Mouse (Mus musculus) MEL (cell line): ENCODE results near the gene Large2. TPM values are rescaled to one million over a fixed set of nuclear protein-coding genes. Genes with fewer than 3 reads are reported as not detected.

ENCODE experiments used
- DNase-seq: peaks from one replicate; pipeline ENCODE4 v3.0.0; 2011; ENCODE audit warnings: low read depth, low spot score
- H3K27ac ChIP-seq: 2 replicates; pipeline ENCODE4 v1.5.1; 2012; ENCODE audit warnings: low read depth, mild to moderate bottlenecking, control low read depth, low read length, moderate library complexity; ENCODE audit not compliant: control insufficient read depth
- H3K27me3 ChIP-seq, 2 experiments: fragments of 150-350 bp in 1 of 2; sonication (generic) in 1 of 2; 2 replicates each; pipeline ENCODE4 v1.6.1; 2012; ENCODE audit warnings: low read length in 2 of 2, mild to moderate bottlenecking in 2 of 2, improper control_type of control experiment in 1 of 2, moderate library complexity in 1 of 2; ENCODE audit not compliant: insufficient read depth in 2 of 2, control insufficient read depth in 1 of 2
- H3K36me3 ChIP-seq, 2 experiments: 2 replicates each; pipeline ENCODE4 v1.6.1; 2012 to 2014; ENCODE audit warnings: low read length in 2 of 2, improper control_type of control experiment in 1 of 2, inconsistent platforms in 1 of 2, mild to moderate bottlenecking in 1 of 2; ENCODE audit not compliant: insufficient read depth in 2 of 2, control insufficient read depth in 1 of 2
- H3K4me1 ChIP-seq, 2 experiments: fragments of 150-350 bp in 1 of 2; sonication (generic) in 1 of 2; 2 replicates each; pipeline ENCODE4 v1.6.1; 2012; ENCODE audit warnings: low read length in 2 of 2, improper control_type of control experiment in 1 of 2, mild to moderate bottlenecking in 1 of 2; ENCODE audit not compliant: insufficient read depth in 2 of 2, control insufficient read depth in 1 of 2
- H3K4me3 ChIP-seq, 2 experiments: fragments of 150-350 bp in 1 of 2; sonication (generic) in 1 of 2; 2 replicates each; pipeline ENCODE4 v1.5.1; 2012; ENCODE audit warnings: low read depth in 2 of 2, low read length in 2 of 2, mild to moderate bottlenecking in 2 of 2, moderate library complexity in 2 of 2, control low read depth in 1 of 2, improper control_type of control experiment in 1 of 2; ENCODE audit not compliant: control insufficient read depth in 1 of 2, insufficient read depth in 1 of 2
- H3K79me2 ChIP-seq: 2 replicates; pipeline ENCODE4 v1.6.1; 2012; ENCODE audit warnings: mild to moderate bottlenecking, low read length, moderate library complexity; ENCODE audit not compliant: control insufficient read depth, poor library complexity, insufficient read depth
- H3K9ac ChIP-seq: 2 replicates; pipeline ENCODE4 v1.6.1; 2012; ENCODE audit warnings: low read depth, mild to moderate bottlenecking, control low read depth, low read length, moderate library complexity; ENCODE audit not compliant: control insufficient read depth, poor library complexity, severe bottlenecking
- H3K9me3 ChIP-seq: fragments of 150-350 bp; sonication (generic); replicated peaks from 2 replicates; pipeline ENCODE4 v1.6.1; 2012; ENCODE audit warnings: mild to moderate bottlenecking, low read length, improper control_type of control experiment, moderate library complexity; ENCODE audit not compliant: insufficient read depth
- BHLHE40 ChIP-seq: IDR thresholded peaks from 2 replicates; pipeline ENCODE4 v1.6.1; 2012; ENCODE audit warnings: low read depth, mild to moderate bottlenecking, inconsistent platforms, low read length, improper control_type of control experiment, borderline replicate concordance
- CHD1 ChIP-seq: IDR thresholded peaks from 2 replicates; pipeline ENCODE4 v1.6.1; 2012; ENCODE audit warnings: low read depth, mild to moderate bottlenecking, inconsistent platforms, low read length, improper control_type of control experiment
- E2F4 ChIP-seq: IDR thresholded peaks from 2 replicates; pipeline ENCODE4 v1.6.1; 2011; ENCODE audit warnings: low read depth, low read length, improper control_type of control experiment, borderline replicate concordance
- EP300 ChIP-seq, 2 experiments: IDR thresholded peaks; 2 replicates each; pipeline ENCODE4 v1.6.1; 2011; ENCODE audit warnings: improper control_type of control experiment in 2 of 2, low read length in 2 of 2, low read depth in 1 of 2, mild to moderate bottlenecking in 1 of 2
- ETS1 ChIP-seq: IDR thresholded peaks from 2 replicates; pipeline ENCODE4 v1.6.1; 2012; ENCODE audit warnings: low read depth, mild to moderate bottlenecking, inconsistent platforms, low read length, improper control_type of control experiment, moderate library complexity
- GABPA ChIP-seq: IDR thresholded peaks from 2 replicates; pipeline ENCODE4 v1.6.1; 2012; ENCODE audit warnings: low read depth, mild to moderate bottlenecking, inconsistent platforms, low read length, improper control_type of control experiment, moderate library complexity
- GATA1 ChIP-seq: IDR thresholded peaks from 2 replicates; pipeline ENCODE4 v1.6.1; 2011; ENCODE audit warnings: low read depth, low read length, improper control_type of control experiment
- HCFC1 ChIP-seq: IDR thresholded peaks from 2 replicates; pipeline ENCODE4 v1.6.1; 2012; ENCODE audit warnings: low read depth, mild to moderate bottlenecking, inconsistent platforms, low read length, improper control_type of control experiment, moderate library complexity
- MYC ChIP-seq: IDR thresholded peaks from 2 replicates; pipeline ENCODE4 v1.6.1; 2011; ENCODE audit warnings: low read depth, mild to moderate bottlenecking, low read length, improper control_type of control experiment, moderate library complexity
- POLR2A ChIP-seq, 2 experiments: IDR thresholded peaks; 2 replicates each; pipeline ENCODE4 v1.6.1; 2011 to 2012; ENCODE audit warnings: low read length in 2 of 2, mild to moderate bottlenecking in 2 of 2, control low read depth in 1 of 2, improper control_type of control experiment in 1 of 2, low read depth in 1 of 2, moderate library complexity in 1 of 2; ENCODE audit not compliant: control insufficient read depth in 1 of 2, insufficient read depth in 1 of 2, poor library complexity in 1 of 2
- POLR2AphosphoS2 ChIP-seq: IDR thresholded peaks from 2 replicates; pipeline ENCODE4 v1.6.1; 2011; ENCODE audit warnings: low read length, improper control_type of control experiment
- POLR2AphosphoS5 ChIP-seq: IDR thresholded peaks from 2 replicates; pipeline ENCODE4 v1.6.1; 2012; ENCODE audit warnings: low read depth, borderline replicate concordance, mild to moderate bottlenecking, inconsistent platforms, low read length, moderate library complexity, mixed read lengths
- SMC3 ChIP-seq: IDR thresholded peaks from 2 replicates; pipeline ENCODE4 v1.6.1; 2011; ENCODE audit warnings: low read depth, low read length, improper control_type of control experiment
- TAL1 ChIP-seq: IDR thresholded peaks from 2 replicates; pipeline ENCODE4 v1.6.1; 2012; ENCODE audit warnings: mild to moderate bottlenecking, inconsistent platforms, low read length, moderate library complexity, mixed read lengths
- USF2 ChIP-seq, 2 experiments: IDR thresholded peaks; 2 replicates each; pipeline ENCODE4 v1.6.1; 2011 to 2012; ENCODE audit warnings: improper control_type of control experiment in 2 of 2, low read length in 2 of 2, borderline replicate concordance in 1 of 2, inconsistent platforms in 1 of 2, low read depth in 1 of 2, mild to moderate bottlenecking in 1 of 2; ENCODE audit not compliant: insufficient read depth in 1 of 2
- ZKSCAN1 ChIP-seq: IDR thresholded peaks from 2 replicates; pipeline ENCODE4 v1.6.1; 2012; ENCODE audit warnings: low read depth, mild to moderate bottlenecking, inconsistent platforms, low read length, improper control_type of control experiment, moderate library complexity
- polyA plus RNA-seq, 2 experiments: library from polyadenylated mRNA; stranded (reverse) in 1 of 2; unstranded in 1 of 2; fragments of >175 nt in 1 of 2; fragments of >200 nt in 1 of 2; gene quantifications; 2 replicates each; pipeline versions ENCODE4 v1.2.1 to v1.2.4; 2012; ENCODE audit warnings: low replicate concordance in 2 of 2, low read depth in 1 of 2; ENCODE audit not compliant: insufficient read length in 2 of 2, insufficient read depth in 1 of 2, missing spikeins in 1 of 2
- total RNA-seq: library from RNA; depleted of rRNA; stranded (reverse); fragments of 300-350 nt; gene quantifications from 2 replicates; pipeline ENCODE4 v1.2.3, GENCODE M21; 2012

Large2 gene
- total and polyA plus RNA-seq, 3 experiments: 0.03 TPM; not detected in 2

DNA sequence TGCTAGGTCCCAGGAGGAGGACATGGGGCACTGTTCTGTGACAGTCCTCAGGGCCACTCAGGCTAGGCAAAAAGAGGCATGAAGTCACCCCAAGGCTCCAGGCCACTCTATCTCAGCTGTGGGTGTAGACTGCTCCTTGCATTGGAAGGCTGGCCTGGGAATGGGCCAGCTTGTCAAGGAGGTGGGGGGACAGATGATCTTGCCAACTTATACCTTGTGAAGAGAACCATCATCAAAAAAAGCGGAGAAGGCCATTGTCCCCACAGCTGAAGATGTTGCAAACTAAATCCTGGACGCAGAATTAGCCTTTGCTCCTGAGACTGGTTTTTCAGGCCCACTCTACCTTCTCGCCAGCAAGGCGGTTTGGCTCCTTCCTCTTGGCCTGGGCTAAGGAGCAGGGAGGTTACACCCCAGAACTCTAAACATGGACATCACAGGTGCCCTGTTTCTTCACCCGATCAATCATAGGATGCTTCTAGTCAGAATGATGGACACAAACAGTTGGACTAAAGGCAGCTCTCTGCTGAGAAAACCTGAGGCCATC, 29.2 kb upstream of the Large2 start:
- TF ChIP-seq CHD1: no peak
- TF ChIP-seq ZKSCAN1: no peak
- TF ChIP-seq GATA1: no peak
- no peak for TF ChIP-seq TAL1
- TF ChIP-seq ETS1: no peak
- no peak for TF ChIP-seq EP300 (IDR thresholded peaks at IDR 0.05; ENCODE audit: low read depth in 1 of 2, low read length in 2 of 2)
- TF ChIP-seq SMC3: no peak
- no peak for TF ChIP-seq USF2 (IDR thresholded peaks at IDR 0.05; ENCODE audit: borderline replicate concordance in 1 of 2, insufficient read depth in 1 of 2, low read depth in 1 of 2, low read length in 2 of 2)
- no peak for TF ChIP-seq HCFC1
- TF ChIP-seq GABPA: no peak
- no peak for TF ChIP-seq MYC
- Histone ChIP-seq H3K9me3 (no peaks in the 10 kb centered on the region), H3K27me3 (no peaks in the 10 kb centered on the region), H3K4me1 (0 out of 4 replicates have a peak, but pooled peaks cover 0 to 5% of the 10 kb centered on the region in 2 experiments), H3K4me3 (no peak overlapping the region), H3K36me3 (peaks cover 0 to 10% of the 10 kb centered on the region in 2 experiments; a peak in 3 of 4 replicates), H3K9ac (no peak overlapping the region), H3K79me2 (no peaks in the 10 kb centered on the region), H3K27ac (no peak overlapping the region)
- no peak for DNase-seq

DNA sequence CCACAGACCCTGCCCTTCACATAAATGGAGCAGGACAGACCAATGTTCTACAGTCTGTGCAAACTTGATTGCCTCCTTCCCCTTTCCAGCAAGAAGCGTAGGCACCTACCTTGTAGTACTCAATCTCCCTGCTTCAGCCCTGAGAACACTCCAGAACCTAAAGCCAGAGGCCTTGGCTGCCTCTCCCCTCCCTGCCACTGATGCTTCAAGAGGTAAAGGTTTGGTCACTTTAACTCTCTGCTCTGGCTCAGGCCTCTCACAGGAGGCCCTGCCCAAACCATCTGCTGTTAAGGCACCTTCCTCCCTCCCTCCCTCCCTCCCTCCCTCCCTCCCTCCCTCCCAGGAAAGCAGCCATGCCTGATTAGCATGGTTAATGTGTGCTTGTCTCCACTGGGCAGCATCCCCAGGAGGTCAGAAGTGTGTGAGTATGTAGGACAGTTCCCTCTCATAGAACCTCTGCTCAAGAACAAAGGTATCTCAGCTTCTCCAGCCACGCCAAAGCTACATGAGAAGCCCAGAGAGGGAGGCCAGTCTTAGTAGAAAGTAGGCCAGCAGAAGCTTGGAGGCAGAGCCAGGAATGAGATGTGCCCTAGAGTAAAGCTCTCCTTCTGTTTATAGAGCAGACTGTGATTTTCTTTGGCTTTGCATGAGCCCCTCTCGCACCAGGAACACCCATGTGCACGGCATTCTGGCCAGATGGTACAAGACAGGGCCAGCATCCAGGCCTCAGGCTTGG, 28.1 kb upstream of the Large2 start:
- no peaks in the 10 kb centered on the region for H3K79me2 ChIP-seq

More for the DNA sequence above, 28.1 kb upstream of the Large2 start:
- Histone ChIP-seq H3K9me3 (no peaks in the 10 kb centered on the region), H3K36me3 (peaks cover 0 to 7% of the 10 kb centered on the region in 2 experiments; a peak in 3 of 4 replicates), H3K27me3 (no peaks in the 10 kb centered on the region), H3K4me1 (0 out of 4 replicates have a peak, but pooled peaks cover 0 to 5% of the 10 kb centered on the region in 2 experiments), H3K9ac (no peak overlapping the region), H3K27ac (no peak overlapping the region), H3K4me3 (no peak overlapping the region)
- TF ChIP-seq POLR2AphosphoS5 (no peak), POLR2AphosphoS2 (no peak), ZKSCAN1 (no peak), POLR2A (IDR thresholded peaks at IDR 0.05; ENCODE audit: control insufficient read depth in 1 of 2, insufficient read depth in 1 of 2, low read depth in 1 of 2, low read length in 2 of 2, poor library complexity in 1 of 2) (no peak), ETS1 (no peak), USF2 (IDR thresholded peaks at IDR 0.05; ENCODE audit: borderline replicate concordance in 1 of 2, insufficient read depth in 1 of 2, low read depth in 1 of 2, low read length in 2 of 2) (no peak), E2F4 (no peak), BHLHE40 (no peak), GABPA (no peak)
- no peak for DNase-seq
